Mouse (Mus musculus): ENCODE data around the gene Ace3. TPM values are rescaled to one million over a fixed set of nuclear protein-coding genes. Genes with fewer than 3 reads are reported as not detected.

Gene Ace3
- total RNA-seq, 2 experiments from 2014 or later, result not detected

- no peak for DNase-seq (ENCODE audit: extremely low spot score in 1 of 2, low spot score in 2 of 2)
- intact Hi-C loops (cut with DNase I), result no loop called here
These were observed 19.4 kb upstream of the Ace3 start for GRCm38 (mm10) chr11:105975050-105975449.

- DNase-seq (ENCODE audit: extremely low spot score in 1 of 2, low spot score in 2 of 2), result no peak
- intact Hi-C loops (cut with DNase I), result no loop called here
These were observed 18.8 kb upstream of the Ace3 start for GRCm38 (mm10) chr11:105975636-105976035.

- intact Hi-C loops (cut with DNase I), result no loop called here
- no peak for DNase-seq (ENCODE audit: extremely low spot score in 1 of 2, low spot score in 2 of 2)
These were observed 16.2 kb upstream of the Ace3 start for GRCm38 (mm10) chr11:105978232-105978631.

GRCm38 (mm10) chr11:105978634-105979033, 15.8 kb upstream of the Ace3 start:
- intact Hi-C loops (cut with DNase I), result no loop called here
- DNase-seq (ENCODE audit: extremely low spot score in 1 of 2, low spot score in 2 of 2), result no peak

GRCm38 (mm10) chr11:105984452-105984851, 10.0 kb upstream of the Ace3 start:
- intact Hi-C loops (cut with DNase I), result no loop called here
- no peak for DNase-seq (ENCODE audit: extremely low spot score in 1 of 2, low spot score in 2 of 2)

- intact Hi-C loops (cut with DNase I), result no loop called here
- no peak for DNase-seq (ENCODE audit: extremely low spot score in 1 of 2, low spot score in 2 of 2)
These were observed 7.0 kb upstream of the Ace3 start for GRCm38 (mm10) chr11:105987446-105987845.

GRCm38 (mm10) chr11:105989446-105989845, 5.0 kb upstream of the Ace3 start:
- intact Hi-C loops (cut with DNase I), result no loop called here
- DNase-seq (ENCODE audit: extremely low spot score in 1 of 2, low spot score in 2 of 2), result no peak

GRCm38 (mm10) chr11:105990231-105990630, 4.2 kb upstream of the Ace3 start:
- DNase-seq (ENCODE audit: extremely low spot score in 1 of 2, low spot score in 2 of 2), result no peak
- intact Hi-C loops (cut with DNase I), result no loop called here

- DNase-seq (ENCODE audit: extremely low spot score in 1 of 2, low spot score in 2 of 2), result no peak
- intact Hi-C loops (cut with DNase I), result loop anchor here (2.0 kb wide), 1 partner anchor 77 kb away; no protein-coding TSS in a partner anchor
These were observed 5.6 kb downstream of the Ace3 start for GRCm38 (mm10) chr11:106000062-106000461.

GRCm38 (mm10) chr11:106001718-106002117, 7.2 kb downstream of the Ace3 start:
- intact Hi-C loops (cut with DNase I), result loop anchor here (2.0 kb wide), 1 partner anchor 75 kb away; no protein-coding TSS in a partner anchor
- no peak for DNase-seq (ENCODE audit: extremely low spot score in 1 of 2, low spot score in 2 of 2)

- intact Hi-C loops (cut with DNase I), result no loop called here
- no peak for DNase-seq (ENCODE audit: extremely low spot score in 1 of 2, low spot score in 2 of 2)
These were observed 10.1 kb downstream of the Ace3 start for GRCm38 (mm10) chr11:106004576-106004975.

GRCm38 (mm10) chr11:106005970-106006369, 11.5 kb downstream of the Ace3 start:
- intact Hi-C loops (cut with DNase I), result no loop called here

GRCm38 (mm10) chr11:106007821-106008220, 13.3 kb downstream of the Ace3 start, which contains the start of gene Kcnh6:
Gene Kcnh6, plus strand, starts transcription at chr11:106008124.
- peak in 1 of 2 experiments; percentile 75 for DNase-seq (ENCODE audit: extremely low spot score in 1 of 2, low spot score in 2 of 2)
- intact Hi-C loops (cut with DNase I), result no loop called here

More at GRCm38 (mm10) chr11:106005970-106006369, 11.5 kb downstream of the Ace3 start:
- peak in 1 of 2 experiments; percentile 33 for DNase-seq (ENCODE audit: extremely low spot score in 1 of 2, low spot score in 2 of 2)

- intact Hi-C loops (cut with DNase I), result no loop called here
- no peak for DNase-seq (ENCODE audit: extremely low spot score in 1 of 2, low spot score in 2 of 2)
These were observed 18.2 kb downstream of the Ace3 start for GRCm38 (mm10) chr11:106012711-106013110.

GRCm38 (mm10) chr11:106013556-106014225, 19.2 kb downstream of the Ace3 start:
- intact Hi-C loops (cut with DNase I), result no loop called here
- peak; percentile 56 to 76 for DNase-seq (ENCODE audit: extremely low spot score in 1 of 2, low spot score in 2 of 2)

GRCm38 (mm10) chr11:106016440-106016839, 22.0 kb downstream of the Ace3 start:
- intact Hi-C loops (cut with DNase I), result no loop called here
- DNase-seq (ENCODE audit: extremely low spot score in 1 of 2, low spot score in 2 of 2), result no peak

GRCm38 (mm10) chr11:106020051-106020763, 25.7 kb downstream of the Ace3 start:
- intact Hi-C loops (cut with DNase I), result loop anchor here (2.0 kb wide), 1 partner anchor 77 kb away; no protein-coding TSS in a partner anchor
- DNase-seq (ENCODE audit: extremely low spot score in 1 of 2, low spot score in 2 of 2), result peak in 1 of 2 experiments; percentile 59

- no peak for DNase-seq (ENCODE audit: extremely low spot score in 1 of 2, low spot score in 2 of 2)
- intact Hi-C loops (cut with DNase I), result loop anchor here (5.0 kb wide), 1 partner anchor 98 kb away; no protein-coding TSS in a partner anchor
These were observed 31.3 kb downstream of the Ace3 start for GRCm38 (mm10) chr11:106025774-106026173.

- peak; percentile 32 to 70 for DNase-seq (ENCODE audit: extremely low spot score in 1 of 2, low spot score in 2 of 2)
- intact Hi-C loops (cut with DNase I), result loop anchor here (5.0 kb wide), 1 partner anchor 99 kb away; no protein-coding TSS in a partner anchor
These were observed 32.1 kb downstream of the Ace3 start for GRCm38 (mm10) chr11:106026465-106027151.

Measured in left cerebral cortex, postnatal 10 days (tissue).